Mouse (Mus musculus) erythroid progenitor cell, adult 5-6 weeks (primary cell): ENCODE data around the gene Timp3. TPM values are rescaled to one million over a fixed set of nuclear protein-coding genes. Genes with fewer than 3 reads are reported as not detected.

ENCODE experiments used
- ATAC-seq: replicated peaks from 2 replicates; pipeline ENCODE4 v1.8.0; 2016; ENCODE audit warnings: moderate number of reproducible peaks, mild to moderate bottlenecking, moderate TSS enrichment, inconsistent platforms; ENCODE audit not compliant: poor library complexity, low FRiP score, severe bottlenecking
- total RNA-seq, 2 experiments: library from RNA; stranded (forward) in 1 of 2; stranded (reverse) in 1 of 2; fragments of 150-400 nt in 1 of 2; fragments of 186-747, 209-891 nt in 1 of 2; gene quantifications; 2 replicates each; pipeline versions ENCODE4 v1.2.3 to v1.2.4; 2015 to 2017; ENCODE audit warnings: low replicate concordance in 2 of 2

Gene Timp3
- 0.72 TPM in 1 of 2 replicates, not detected in the other for total RNA-seq (2015; ENCODE audit: low replicate concordance)
- 0.64 TPM in 1 of 2 replicates, not detected in the other for total RNA-seq (2017; ENCODE audit: low replicate concordance)

GRCm38 (mm10) chr10:86300293-86301116, at the start of gene Timp3:
Gene Timp3 (plus strand): TSS chr10:86300372.
- no peak for ATAC-seq

GRCm38 (mm10) chr10:86256221-86256620, 44.0 kb upstream of the Timp3 start:
- no peak for ATAC-seq

GRCm38 (mm10) chr10:86257045-86257444, 43.1 kb upstream of the Timp3 start:
- no peak for ATAC-seq

- no peak for ATAC-seq
These were observed 42.1 kb upstream of the Timp3 start for GRCm38 (mm10) chr10:86258046-86258445.

GRCm38 (mm10) chr10:86258992-86259391, 41.2 kb upstream of the Timp3 start:
- no peak for ATAC-seq

GRCm38 (mm10) chr10:86261725-86262124, 38.4 kb upstream of the Timp3 start:
- ATAC-seq, result no peak

GRCm38 (mm10) chr10:86264618-86265017, 35.6 kb upstream of the Timp3 start:
- no peak for ATAC-seq

GRCm38 (mm10) chr10:86270254-86270653, 29.9 kb upstream of the Timp3 start:
- ATAC-seq, result no peak

GRCm38 (mm10) chr10:86272826-86273225, 27.3 kb upstream of the Timp3 start:
- ATAC-seq, result no peak

GRCm38 (mm10) chr10:86273410-86274191, 26.6 kb upstream of the Timp3 start:
- no peak for ATAC-seq

- no peak for ATAC-seq
These were observed 24.6 kb upstream of the Timp3 start for GRCm38 (mm10) chr10:86275585-86275984.

- no peak for ATAC-seq
These were observed 22.8 kb upstream of the Timp3 start for GRCm38 (mm10) chr10:86277327-86277726.

- no peak for ATAC-seq
These were observed 21.7 kb upstream of the Timp3 start for GRCm38 (mm10) chr10:86278481-86278880.

GRCm38 (mm10) chr10:86279579-86280168, 20.5 kb upstream of the Timp3 start:
- no peak for ATAC-seq

- ATAC-seq, result no peak
These were observed 18.9 kb upstream of the Timp3 start for GRCm38 (mm10) chr10:86281238-86281637.

GRCm38 (mm10) chr10:86286508-86286907, 13.7 kb upstream of the Timp3 start:
- ATAC-seq, result no peak

GRCm38 (mm10) chr10:86290109-86290771, 9.9 kb upstream of the Timp3 start:
- no peak for ATAC-seq

GRCm38 (mm10) chr10:86293880-86294279, 6.3 kb upstream of the Timp3 start:
- no peak for ATAC-seq

GRCm38 (mm10) chr10:86294599-86295365, 5.4 kb upstream of the Timp3 start:
- no peak for ATAC-seq
